Mouse (Mus musculus) activated CD4-positive, CD25-positive, alpha-beta regulatory T cell, adult 9 weeks (primary cell): ENCODE measurements around the gene Cyp2w1. TPM values are rescaled to one million over a fixed set of nuclear protein-coding genes. Genes with fewer than 3 reads are reported as not detected.

ENCODE experiments used
- polyA plus RNA-seq: library from polyadenylated mRNA; unstranded; fragments of 100-300 nt; shearing (Covaris generic); gene quantifications from one replicate; pipeline ENCODE4 v1.2.1, GENCODE M21; 2017

The Cyp2w1 gene
- polyA plus RNA-seq = not detected

DNA sequence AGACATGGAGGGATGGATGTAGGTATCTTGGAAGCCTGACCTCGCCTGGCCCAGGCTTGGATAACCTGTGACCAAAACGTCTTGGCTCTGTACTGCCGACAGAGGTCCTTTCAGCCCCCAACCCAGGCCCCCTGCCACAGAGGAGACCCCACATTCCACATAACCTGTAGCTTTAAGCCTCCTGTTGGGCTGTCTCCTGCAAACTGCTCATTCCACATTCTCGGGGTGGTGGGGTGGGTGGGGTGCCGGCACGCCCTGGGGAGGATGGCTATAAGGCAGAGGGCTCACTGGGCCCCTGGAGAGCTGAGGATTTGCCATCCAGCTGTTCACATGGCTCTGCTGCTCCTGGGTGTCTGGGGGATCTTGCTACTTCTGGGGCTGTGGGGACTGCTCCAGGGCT is at the start of gene Cyp2w1:
Gene Cyp2w1, plus strand, starts transcription at position 301 of the 400 bp plus-strand sequence.

DNA sequence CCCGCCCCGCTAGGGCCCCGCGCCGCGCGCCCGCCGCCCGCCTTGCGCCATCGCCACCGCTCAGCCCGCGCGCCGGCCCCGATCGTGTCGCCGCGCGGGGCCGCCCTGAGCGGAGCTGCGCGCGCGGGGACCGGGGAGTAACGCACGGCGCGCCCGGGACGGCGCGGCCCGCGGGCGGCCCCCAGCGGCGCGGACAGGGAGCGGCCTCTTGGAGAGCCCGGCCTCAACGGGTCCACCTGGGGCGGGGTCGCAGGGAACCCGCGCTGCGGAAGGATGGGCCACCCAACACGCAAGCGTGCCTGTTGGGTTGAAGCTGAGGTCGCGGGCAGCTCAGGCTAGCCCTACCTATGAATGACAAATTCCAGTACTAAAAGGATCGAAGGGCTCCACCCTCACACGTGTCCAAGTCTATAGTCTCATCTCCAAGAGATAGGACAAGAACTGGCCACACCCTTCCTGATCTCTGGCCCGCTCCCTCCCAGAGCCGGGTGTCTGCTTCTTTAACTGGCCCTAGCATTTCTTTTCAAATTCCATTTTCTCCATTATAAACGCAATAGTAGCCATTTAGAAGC is 26.9 kb upstream of the Cyp2w1 start, which contains the start of gene Adap1:
Gene Adap1, minus strand, starts transcription at position 228 of the 572 bp plus-strand sequence.

GRCm38 (mm10) chr5:139351134-139351533 is 1.3 kb upstream of the Cyp2w1 start, which contains the start of gene Cox19:
TSS of gene Cox19 (minus strand) at chr5:139351418.

DNA sequence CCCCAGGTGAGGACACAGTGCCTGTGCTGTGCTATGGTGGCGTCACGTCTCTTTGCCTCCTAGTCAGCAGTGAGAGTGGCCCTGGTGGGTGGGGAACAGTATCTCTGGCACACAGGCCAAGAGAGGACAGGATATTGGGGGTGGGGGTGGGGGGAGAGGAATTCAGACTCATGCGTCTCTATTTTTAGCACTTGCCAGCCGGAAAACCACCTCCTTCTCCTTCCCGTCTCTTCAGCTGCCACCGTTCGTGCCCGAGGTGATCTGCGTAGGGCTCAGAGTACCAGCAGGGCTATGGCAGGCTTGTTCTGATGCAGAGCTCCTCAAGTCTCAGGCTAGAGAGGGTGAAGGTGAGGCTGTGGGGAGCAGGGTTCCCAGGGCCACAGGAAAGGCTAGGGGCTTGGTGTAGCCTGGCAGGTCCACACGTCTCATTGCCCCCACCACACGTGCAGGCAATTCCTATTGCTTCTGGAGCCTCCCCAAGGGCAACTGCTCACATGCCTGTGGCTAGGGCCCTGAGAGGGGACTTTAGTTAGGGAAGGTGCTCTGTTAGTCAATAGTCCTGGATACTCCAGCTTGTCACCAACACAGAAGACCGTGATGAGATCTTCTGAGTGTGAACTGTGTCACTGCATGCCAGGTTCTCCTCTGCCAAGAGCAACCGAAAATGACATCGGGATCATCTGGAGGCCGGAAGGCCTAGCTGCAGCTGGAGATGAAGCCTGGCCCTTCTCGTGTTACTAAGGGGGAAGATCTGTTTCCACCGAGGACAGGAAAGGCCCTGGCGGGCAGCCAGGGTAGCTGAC is 25.3 kb downstream of the Cyp2w1 start, which contains the start of gene Gpr146:
Gene Gpr146, plus strand, starts transcription at position 230 of the 803 bp plus-strand sequence.

GRCm38 (mm10) chr5:139404801-139405401 is 52.5 kb downstream of the Cyp2w1 start, which contains the start of gene C130050O18Rik:
TSS of gene C130050O18Rik (plus strand) at chr5:139405280.

Other genes starting within 250 kb of the Cyp2w1 start
- gene Prkar1b, start 202.6 kb upstream of the Cyp2w1 start, polyA plus RNA-seq = 2.0 TPM
- gene Dnaaf5, start 202.4 kb upstream of the Cyp2w1 start, polyA plus RNA-seq = 13.3 TPM
- 52.1 TPM for gene Sun1, start 152.0 kb upstream of the Cyp2w1 start, polyA plus RNA-seq
- gene Get4, start 100.3 kb upstream of the Cyp2w1 start, polyA plus RNA-seq = 10.1 TPM
- 3.7 TPM for gene Adap1, start 27.0 kb upstream of the Cyp2w1 start, polyA plus RNA-seq
- gene Cox19, start 1.2 kb upstream of the Cyp2w1 start, polyA plus RNA-seq = 62.4 TPM
- 11.0 TPM for gene Gpr146, start 25.1 kb downstream of the Cyp2w1 start, polyA plus RNA-seq
- gene C130050O18Rik, start 52.7 kb downstream of the Cyp2w1 start, polyA plus RNA-seq = 0.22 TPM
- gene Gper1, start 70.5 kb downstream of the Cyp2w1 start, polyA plus RNA-seq = not detected
- gene 3110082I17Rik, start 107.9 kb downstream of the Cyp2w1 start, polyA plus RNA-seq = 7.9 TPM
- gene Zfand2a, start 131.9 kb downstream of the Cyp2w1 start, polyA plus RNA-seq = 16.1 TPM
- not detected for gene Uncx, start 190.9 kb downstream of the Cyp2w1 start, polyA plus RNA-seq